Mouse (Mus musculus): ENCODE measurements around the gene Nr2c1.
A peak's percentile ranks its signal among the peaks of the same experiment; 100 is the strongest.

Nr2c1 gene

DNA sequence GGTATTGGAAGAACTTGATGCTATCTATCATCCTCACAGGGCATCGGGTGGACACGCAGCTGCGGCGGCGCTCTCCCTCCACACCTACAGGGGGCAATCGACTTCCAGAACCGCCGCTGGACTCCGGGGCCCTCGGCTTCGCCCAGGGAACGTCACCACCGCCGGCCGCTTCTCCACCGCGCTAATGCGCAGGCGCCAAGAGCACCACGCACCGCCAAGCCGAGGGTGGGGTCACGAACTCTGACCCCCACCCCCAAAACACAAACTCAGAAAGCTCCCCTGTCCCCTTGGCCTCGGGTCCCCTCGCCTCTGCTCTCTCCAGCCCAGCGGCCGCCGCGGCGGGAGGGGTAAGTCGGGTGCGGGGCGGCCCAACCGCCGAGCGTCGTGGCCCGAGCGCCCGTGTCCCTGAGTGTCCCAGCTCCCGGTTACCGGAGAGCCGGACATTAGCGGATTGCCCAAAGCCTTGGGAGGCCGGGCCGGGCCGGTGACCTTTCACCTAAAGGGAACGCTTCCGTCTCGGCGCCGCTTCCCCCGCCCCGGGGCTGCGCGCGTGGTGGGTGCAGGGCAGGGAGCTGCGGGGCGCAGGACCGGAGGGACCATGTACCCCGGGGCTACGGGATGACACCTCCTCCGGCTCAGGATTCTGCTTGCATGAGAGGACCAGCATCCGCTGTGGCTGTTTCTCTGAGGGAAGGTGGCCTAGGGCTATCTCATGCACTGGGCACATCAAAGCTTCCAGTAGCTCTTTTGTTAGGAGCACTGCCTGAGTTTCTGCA lies at the start of gene Nr2c1:
Nr2c1 (plus strand) TSS at position 268 of the 776 bp plus-strand sequence.
- DNase-seq (ENCODE audit: low spot score): peak; percentile 51

DNA sequence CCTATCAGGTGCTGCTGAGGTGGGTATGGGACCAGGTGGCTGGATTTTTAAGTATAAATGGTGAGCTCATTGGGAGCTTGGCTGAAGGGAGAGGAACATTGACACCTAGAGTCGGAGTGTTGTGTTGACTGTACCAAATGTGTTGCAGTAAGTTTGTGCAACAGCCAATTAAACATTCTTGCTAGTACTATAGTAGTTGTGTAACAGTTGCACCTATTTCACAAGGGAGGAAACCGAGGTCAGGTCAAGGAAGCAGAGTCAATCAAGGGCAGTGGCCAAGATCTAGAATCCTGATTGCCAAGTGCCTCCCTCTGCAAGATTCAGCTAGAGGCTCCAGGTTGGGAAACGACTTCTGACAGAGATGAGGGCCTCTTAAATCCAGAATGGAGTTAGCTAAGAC lies 49.7 kb upstream of the Nr2c1 start:
- no peak for DNase-seq (ENCODE audit: low spot score)

GRCm38 (mm10) chr10:94105498-94105897 lies 42.3 kb upstream of the Nr2c1 start:
- no peak for DNase-seq (ENCODE audit: low spot score)

DNA sequence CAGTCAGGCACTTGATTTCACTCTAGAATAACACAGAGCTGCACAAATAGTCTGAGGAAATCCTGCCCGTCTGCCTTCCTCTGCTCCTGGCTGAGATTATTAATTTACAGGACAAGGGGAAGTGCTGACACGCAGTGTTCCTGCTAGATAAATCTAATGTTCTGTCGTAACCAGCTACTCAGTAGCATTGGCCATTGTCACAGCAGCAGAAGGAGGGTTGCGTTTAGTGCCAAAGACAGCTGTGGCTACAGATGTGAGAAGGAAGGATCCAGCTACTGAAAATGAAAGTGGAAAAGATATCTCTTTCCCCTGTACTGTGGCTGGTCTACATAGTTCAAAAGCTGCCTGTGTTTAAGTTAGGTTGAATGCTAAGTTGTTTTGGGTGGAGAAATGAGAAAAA lies 40.7 kb upstream of the Nr2c1 start:
- no peak for DNase-seq (ENCODE audit: low spot score)

- no peak for DNase-seq (ENCODE audit: low spot score)
Observed at GRCm38 (mm10) chr10:94107607-94108006, 40.2 kb upstream of the Nr2c1 start.

GRCm38 (mm10) chr10:94108791-94109190 lies 39.0 kb upstream of the Nr2c1 start:
- no peak for DNase-seq (ENCODE audit: low spot score)

- DNase-seq (ENCODE audit: low spot score): no peak
Observed at GRCm38 (mm10) chr10:94110834-94111754, 36.7 kb upstream of the Nr2c1 start.

DNA sequence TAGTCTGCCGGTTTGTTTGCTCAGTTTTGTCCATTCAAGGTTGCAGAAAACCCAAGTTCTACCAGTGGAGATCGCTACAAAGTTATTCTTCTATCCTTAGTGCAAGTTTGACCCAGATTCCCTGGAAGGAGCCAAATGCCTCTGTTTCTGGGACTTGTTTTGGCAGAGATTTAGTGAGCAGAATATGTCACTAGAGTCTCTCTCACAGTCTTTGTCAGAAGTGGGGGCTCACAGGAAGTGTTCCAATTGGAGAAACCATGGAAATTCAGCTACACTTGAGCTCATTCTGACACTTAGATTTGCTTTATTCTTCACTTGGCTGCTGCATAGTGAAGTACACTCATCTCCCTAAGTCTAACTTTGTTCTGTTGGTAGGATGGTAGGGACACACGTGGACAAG lies 35.6 kb upstream of the Nr2c1 start:
- DNase-seq (ENCODE audit: low spot score): no peak

- peak; percentile 85 for DNase-seq (ENCODE audit: low spot score)
Observed at GRCm38 (mm10) chr10:94115893-94116599, 31.8 kb upstream of the Nr2c1 start.

DNA sequence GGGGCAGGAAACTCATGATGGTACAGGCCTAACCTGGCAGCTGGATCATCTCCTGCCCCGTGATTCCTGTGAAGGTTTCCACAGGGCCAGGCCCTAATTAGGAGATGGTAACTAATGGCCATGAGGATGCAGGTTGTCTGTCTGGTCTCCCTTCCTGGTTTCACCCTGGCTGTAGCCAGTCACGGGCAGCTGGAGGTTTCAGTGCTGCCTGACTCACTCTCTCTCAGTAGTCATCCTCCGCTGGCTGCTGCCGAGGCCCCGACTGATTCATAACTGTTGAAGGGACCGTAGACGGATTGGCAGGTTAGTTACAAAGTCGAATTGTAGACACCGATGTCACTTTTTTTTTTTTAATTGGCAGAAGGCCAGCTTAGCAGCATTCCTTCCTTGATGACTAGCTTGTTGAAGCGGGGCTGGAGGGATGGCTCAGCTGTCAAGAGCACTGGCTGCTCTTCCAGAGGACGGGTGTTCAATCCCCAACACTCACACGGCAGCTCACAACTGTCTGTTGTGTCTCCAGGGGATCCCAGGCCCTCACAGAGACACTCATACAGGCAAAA lies 31.0 kb upstream of the Nr2c1 start:
- DNase-seq (ENCODE audit: low spot score): no peak

DNA sequence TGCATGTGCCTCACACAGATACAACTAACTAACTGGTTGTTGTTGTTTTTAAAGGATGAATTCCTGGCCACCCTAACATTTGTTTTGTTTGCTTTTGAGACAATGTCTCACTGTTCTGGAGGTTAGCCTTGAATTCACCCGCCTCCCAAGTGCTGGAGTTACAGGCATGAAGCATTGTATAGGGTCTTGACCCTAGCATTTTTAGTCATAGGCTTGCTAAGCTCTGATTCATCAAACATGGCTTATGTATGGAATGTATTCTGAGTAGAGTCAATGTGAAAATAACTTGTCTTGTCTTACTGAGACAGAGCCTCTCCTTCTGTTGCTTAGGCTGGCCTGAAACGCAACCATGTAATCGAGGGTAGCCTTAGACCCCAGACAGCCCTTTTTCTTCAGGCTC lies 29.9 kb upstream of the Nr2c1 start:
- DNase-seq (ENCODE audit: low spot score): no peak

- DNase-seq (ENCODE audit: low spot score): no peak
Observed at GRCm38 (mm10) chr10:94118993-94119392, 28.8 kb upstream of the Nr2c1 start.

DNA sequence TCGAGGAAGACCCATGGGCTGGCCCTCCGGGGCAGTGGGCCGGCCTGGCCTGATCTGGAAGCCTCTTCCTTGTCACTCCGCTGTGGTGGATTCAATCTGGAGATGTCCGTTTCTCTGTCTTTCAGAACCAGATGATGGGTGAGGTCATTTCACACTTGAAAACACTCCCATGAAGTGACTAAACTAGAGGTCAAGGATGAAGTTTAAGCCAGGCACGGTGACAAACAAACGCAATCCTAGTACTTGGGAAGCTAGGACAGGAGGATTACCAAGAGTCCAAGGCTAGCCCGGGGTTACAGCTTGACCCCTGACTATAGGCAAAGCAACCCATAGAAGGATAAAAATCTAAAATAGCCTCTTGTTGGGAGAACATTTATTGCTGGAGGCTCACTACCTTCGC lies 27.1 kb upstream of the Nr2c1 start:
- DNase-seq (ENCODE audit: low spot score): no peak

GRCm38 (mm10) chr10:94122595-94122994 lies 25.2 kb upstream of the Nr2c1 start:
- peak; percentile 69 for DNase-seq (ENCODE audit: low spot score)

- DNase-seq (ENCODE audit: low spot score): no peak
Observed at GRCm38 (mm10) chr10:94123581-94123980, 24.2 kb upstream of the Nr2c1 start.

- DNase-seq (ENCODE audit: low spot score): no peak
Observed at GRCm38 (mm10) chr10:94124376-94124775, 23.4 kb upstream of the Nr2c1 start.

GRCm38 (mm10) chr10:94129680-94130119 lies 18.1 kb upstream of the Nr2c1 start:
- DNase-seq (ENCODE audit: low spot score): no peak

GRCm38 (mm10) chr10:94133081-94133480 lies 14.7 kb upstream of the Nr2c1 start:
- DNase-seq (ENCODE audit: low spot score): no peak

GRCm38 (mm10) chr10:94133674-94134073 lies 14.1 kb upstream of the Nr2c1 start:
- no peak for DNase-seq (ENCODE audit: low spot score)

- DNase-seq (ENCODE audit: low spot score): no peak
Observed at GRCm38 (mm10) chr10:94134535-94135390, 13.1 kb upstream of the Nr2c1 start.

DNA sequence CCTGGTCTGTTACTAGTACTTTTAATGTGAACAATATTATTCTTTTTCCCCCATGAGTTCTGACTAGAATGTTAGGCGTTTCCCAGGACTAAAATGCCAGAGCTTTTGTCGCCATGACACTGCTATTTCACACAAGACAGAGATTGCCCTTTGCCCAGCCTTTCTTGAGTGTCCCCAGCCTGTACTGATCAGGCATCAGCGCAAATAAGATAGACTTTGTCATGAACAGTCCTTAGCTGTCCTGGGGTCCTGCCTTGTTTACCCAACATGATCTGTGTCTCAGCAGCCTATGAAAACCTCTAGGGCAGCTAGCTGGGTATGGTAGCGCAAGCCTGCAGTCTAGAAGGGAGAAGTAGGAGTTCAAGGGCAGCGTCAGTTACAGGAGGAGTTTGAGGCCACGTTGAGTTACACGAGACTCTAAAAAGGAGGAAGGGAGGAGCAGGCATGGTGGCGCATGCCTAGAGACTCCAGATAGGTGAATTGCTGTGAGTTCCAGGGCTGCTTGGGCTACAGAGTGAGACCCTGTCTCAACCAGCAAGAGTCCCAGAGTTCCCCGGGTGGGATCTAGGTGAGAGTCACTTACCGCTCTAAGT lies 8.8 kb upstream of the Nr2c1 start:
- DNase-seq (ENCODE audit: low spot score): no peak

Data from c-Kit-positive CD71-positive TER-119-positive erythroid progenitor cells, embryonic 14.5 days (primary cell).